Mouse (Mus musculus): ENCODE measurements at regions not wholly inside any gene's neighbourhood (a gene's known extent, or its start where the extent isn't known, plus 50 kb on each side); places are given as distances from the start of the nearest gene placed in this dataset.

DNA sequence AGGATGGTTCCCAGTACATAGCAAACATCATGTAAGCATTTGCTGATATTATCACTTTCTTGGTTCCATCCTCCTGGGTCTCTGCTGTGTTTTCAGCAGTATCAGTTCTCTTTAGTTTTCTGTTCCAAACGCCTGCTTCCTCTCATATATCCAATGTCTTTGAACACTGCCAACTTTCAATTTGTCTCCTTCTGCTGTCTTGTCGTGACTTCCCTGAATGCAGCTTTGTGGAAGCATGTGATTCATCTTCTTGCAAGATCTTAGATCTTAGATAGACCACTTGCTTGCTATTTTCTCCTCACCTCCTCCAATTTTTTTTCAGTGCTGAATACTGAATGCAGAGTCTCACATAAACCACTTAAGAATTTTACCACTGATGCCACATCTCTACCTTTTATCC lies 576.4 kb downstream of the Efnb2 start:
- TF ChIP-seq POLR2A (IDR thresholded peaks at IDR 0.05; ENCODE audit: control insufficient read depth in 1 of 2, insufficient read depth in 1 of 2, low read depth in 1 of 2, low read length in 2 of 2, poor library complexity in 1 of 2) = no peak
- TF ChIP-seq MYB (IDR thresholded peaks at IDR 0.05; ENCODE audit: low read depth, low read length) = no peak
- TF ChIP-seq BHLHE40 (IDR thresholded peaks at IDR 0.05; ENCODE audit: borderline replicate concordance, low read depth, low read length) = no peak
- DNase-seq (ENCODE audit: low read depth, low spot score) = no peak
- Histone ChIP-seq H3K36me3 (ENCODE audit: control insufficient read depth in 1 of 2, insufficient read depth in 2 of 2, low read length in 2 of 2) (no peaks in the 10 kb centered on the region), H3K27me3 (ENCODE audit: control insufficient read depth in 1 of 2, insufficient read depth in 2 of 2, low read length in 2 of 2) (no peaks in the 10 kb centered on the region), H3K79me2 (ENCODE audit: control insufficient read depth, insufficient read depth, low read length, poor library complexity) (no peaks in the 10 kb centered on the region), H3K4me1 (ENCODE audit: control insufficient read depth in 1 of 2, insufficient read depth in 2 of 2, low read length in 2 of 2) (no peaks in the 10 kb centered on the region), H3K27ac (ENCODE audit: control insufficient read depth, low read depth, low read length) (no peak overlapping the region), H3K4me3 (ENCODE audit: control insufficient read depth in 1 of 2, insufficient read depth in 1 of 2, low read depth in 2 of 2, low read length in 2 of 2) (no peak overlapping the region), H3K9me3 (replicated peaks; ENCODE audit: insufficient read depth, low read length) (no peaks in the 10 kb centered on the region), H3K9ac (ENCODE audit: control insufficient read depth, low read depth, low read length, poor library complexity, severe bottlenecking) (no peak overlapping the region)

DNA sequence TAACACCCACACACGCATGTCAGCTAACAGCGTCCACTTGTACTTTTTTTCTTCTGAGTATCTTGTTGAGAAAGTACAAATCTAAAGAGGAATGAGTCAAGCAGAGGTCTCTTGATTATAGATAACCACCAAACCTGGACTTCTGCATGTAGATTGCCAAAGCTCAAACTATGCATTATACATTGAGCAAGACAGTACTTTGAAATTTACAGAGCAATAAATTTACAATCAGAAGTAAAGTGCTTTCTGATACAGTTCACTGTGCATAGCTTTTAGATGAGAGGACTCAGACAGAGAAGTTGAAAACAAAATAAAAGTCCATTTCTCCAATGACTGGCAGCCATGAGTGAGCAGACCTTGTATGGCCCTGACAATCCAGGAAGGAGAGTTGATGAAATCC lies 597.0 kb downstream of the Efnb2 start:
- TF ChIP-seq SIN3A (IDR thresholded peaks at IDR 0.05; ENCODE audit: low read length) (no peak), ETS1 (IDR thresholded peaks at IDR 0.05; ENCODE audit: low read depth, low read length) (no peak), POLR2A (IDR thresholded peaks at IDR 0.05; ENCODE audit: control insufficient read depth in 1 of 2, insufficient read depth in 1 of 2, low read depth in 1 of 2, low read length in 2 of 2, poor library complexity in 1 of 2) (no peak), ELF1 (IDR thresholded peaks at IDR 0.05; ENCODE audit: low read depth, low read length) (no peak), BHLHE40 (IDR thresholded peaks at IDR 0.05; ENCODE audit: borderline replicate concordance, low read depth, low read length) (no peak), E2F4 (IDR thresholded peaks at IDR 0.05; ENCODE audit: borderline replicate concordance, low read depth, low read length) (no peak), JUND (IDR thresholded peaks at IDR 0.05; ENCODE audit: low read depth, low read length) (no peak), ZKSCAN1 (IDR thresholded peaks at IDR 0.05; ENCODE audit: low read depth, low read length) (no peak), CHD1 (IDR thresholded peaks at IDR 0.05; ENCODE audit: low read depth, low read length) (no peak), ZC3H11A (IDR thresholded peaks at IDR 0.05; ENCODE audit: low read depth, low read length) (no peak), SMC3 (IDR thresholded peaks at IDR 0.05; ENCODE audit: low read depth, low read length) (no peak), TBP (IDR thresholded peaks at IDR 0.05; ENCODE audit: low read depth, low read length) (no peak), NELFE (IDR thresholded peaks at IDR 0.05; ENCODE audit: low read depth, low read length) (no peak), MEF2A (IDR thresholded peaks at IDR 0.05; ENCODE audit: extremely low read depth, insufficient replicate concordance, low read depth, low read length, poor library complexity, severe bottlenecking) (no peak), TCF12 (IDR thresholded peaks at IDR 0.05; ENCODE audit: low read depth, low read length) (no peak), UBTF (IDR thresholded peaks at IDR 0.05; ENCODE audit: borderline replicate concordance, insufficient read depth, low read depth, low read length) (no peak), USF2 (IDR thresholded peaks at IDR 0.05; ENCODE audit: borderline replicate concordance in 1 of 2, insufficient read depth in 1 of 2, low read depth in 1 of 2, low read length in 2 of 2) (no peak)
- no peaks in the 10 kb centered on the region for H3K27me3 ChIP-seq (ENCODE audit: control insufficient read depth in 1 of 2, insufficient read depth in 2 of 2, low read length in 2 of 2)
- H3K4me3 ChIP-seq (ENCODE audit: control insufficient read depth in 1 of 2, insufficient read depth in 1 of 2, low read depth in 2 of 2, low read length in 2 of 2) = no peak overlapping the region
- no peaks in the 10 kb centered on the region for H3K4me1 ChIP-seq (ENCODE audit: control insufficient read depth in 1 of 2, insufficient read depth in 2 of 2, low read length in 2 of 2)
- H3K36me3 ChIP-seq (ENCODE audit: control insufficient read depth in 1 of 2, insufficient read depth in 2 of 2, low read length in 2 of 2) = no peaks in the 10 kb centered on the region
- no peak overlapping the region for H3K27ac ChIP-seq (ENCODE audit: control insufficient read depth, low read depth, low read length)
- H3K9ac ChIP-seq (ENCODE audit: control insufficient read depth, low read depth, low read length, poor library complexity, severe bottlenecking) = no peak overlapping the region
- DNase-seq (ENCODE audit: low read depth, low spot score) = no peak
- no peaks in the 10 kb centered on the region for H3K79me2 ChIP-seq (ENCODE audit: control insufficient read depth, insufficient read depth, low read length, poor library complexity)
- H3K9me3 ChIP-seq (replicated peaks; ENCODE audit: insufficient read depth, low read length) = no peaks in the 10 kb centered on the region
